Mouse (Mus musculus) neural tube, embryonic 14.5 days (tissue): ENCODE data around the gene Epas1. TPM values are rescaled to one million over a fixed set of nuclear protein-coding genes. Genes with fewer than 3 reads are reported as not detected.

ENCODE experiments used
- ATAC-seq: fragments of 200-750 bp; cut with Nextera tagmentation; 2 replicates; pipeline ENCODE4 v1.8.0; 2017; ENCODE audit warnings: low read depth, mild to moderate bottlenecking, moderate TSS enrichment, moderate library complexity
- H3K27ac ChIP-seq: fragments of 300-500 bp; sonication (generic); 2 replicates; pipeline ENCODE4 v1.5.1; 2014; ENCODE audit warnings: low read depth, mild to moderate bottlenecking, control low read depth, low read length, moderate library complexity, mixed read lengths
- H3K27me3 ChIP-seq: fragments of 300-500 bp; sonication (generic); 2 replicates; pipeline ENCODE4 v1.6.1; 2014; ENCODE audit warnings: low read length; ENCODE audit not compliant: control insufficient read depth, insufficient read depth
- H3K36me3 ChIP-seq: fragments of 300-500 bp; sonication (generic); 2 replicates; pipeline ENCODE4 v1.6.1; 2014; ENCODE audit warnings: low read length, mixed read lengths; ENCODE audit not compliant: control insufficient read depth, insufficient read depth
- H3K4me1 ChIP-seq: fragments of 300-500 bp; sonication (generic); 2 replicates; pipeline ENCODE4 v1.6.1; 2014; ENCODE audit warnings: low read length; ENCODE audit not compliant: control insufficient read depth, insufficient read depth
- H3K4me2 ChIP-seq: fragments of 300-500 bp; sonication (generic); 2 replicates; pipeline ENCODE4 v1.6.1; 2014; ENCODE audit warnings: mild to moderate bottlenecking, low read depth, low read length, control low read depth
- H3K4me3 ChIP-seq: fragments of 300-500 bp; sonication (generic); 2 replicates; pipeline ENCODE4 v1.5.1; 2014; ENCODE audit warnings: low read depth, low read length, control low read depth, mixed read lengths
- H3K9ac ChIP-seq: fragments of 300-500 bp; sonication (generic); replicated peaks from 2 replicates; pipeline ENCODE4 v1.6.1; 2014; ENCODE audit warnings: low read depth, mild to moderate bottlenecking, control low read depth, low read length, mixed read lengths
- H3K9me3 ChIP-seq: fragments of 300-500 bp; sonication (generic); 2 replicates; pipeline ENCODE4 v1.6.1; 2016; ENCODE audit warnings: low read length; ENCODE audit not compliant: control insufficient read depth
- WGBS: fragments of 180-500 bp; shearing (Covaris S2); extraction: QIAGEN DNeasy Blood & Tissue Kit; methylation state at CpG from one replicate; pipeline ENCODE4 v1.1.7; 2014; 5-methylcytosine and 5-hydroxymethylcytosine counted together
- polyA plus RNA-seq: library from polyadenylated mRNA; unstranded; fragments of >200 nt; fragmentation: Nextera tagmentation; extraction: Ambion mirVana; gene quantifications from 2 replicates; pipeline ENCODE4 v1.2.1, GENCODE M21; 2014

Epas1 gene
- polyA plus RNA-seq: 6.6 and 11.7 TPM in 2 replicates

DNA sequence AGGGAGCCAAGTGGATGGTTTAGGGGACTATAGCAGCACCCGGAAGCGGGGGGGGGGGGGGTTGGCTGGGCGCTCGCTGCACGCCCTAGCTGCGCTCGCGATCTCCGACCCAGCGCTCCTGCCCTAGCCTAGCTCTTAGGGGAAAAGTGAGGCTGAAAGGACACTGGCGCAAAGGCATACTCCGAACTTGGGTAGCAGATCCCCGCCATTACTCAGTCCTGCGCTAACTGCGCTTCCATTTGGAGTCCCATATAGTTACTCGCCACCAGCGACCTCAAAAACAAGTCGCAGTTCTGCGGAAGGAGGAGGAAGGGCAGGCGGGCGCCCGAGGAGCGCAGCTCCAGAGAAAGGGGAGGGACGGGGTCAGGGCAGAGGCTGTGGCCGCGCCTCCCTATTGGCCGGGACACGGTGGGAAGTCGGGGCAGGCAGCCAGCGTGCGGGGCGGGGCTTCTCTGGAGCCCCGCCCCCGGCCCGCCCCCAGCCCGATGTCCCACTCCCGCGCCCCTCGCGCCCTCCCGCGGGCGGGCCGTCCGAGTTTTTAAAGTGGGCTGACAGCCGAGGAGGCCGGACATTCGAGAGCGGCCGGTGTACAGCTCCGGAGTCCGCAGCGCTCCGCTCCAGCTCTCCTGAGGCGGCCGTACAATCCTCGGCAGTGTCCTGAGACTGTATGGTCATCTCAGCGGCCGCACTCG, at the start of gene Epas1:
TSS of gene Epas1 (plus strand) at position 571 of the 692 bp plus-strand sequence.
- H3K4me1 ChIP-seq: peaks cover 21% of the 10 kb centered on the region
- H3K9me3 ChIP-seq: no peaks in the 10 kb centered on the region
- no peak within 1 kb of the TSS for H3K27ac ChIP-seq
- peak within 1 kb of the TSS; percentile 91 for H3K4me2 ChIP-seq
- under 1% methylated on average over 54 of the region's 60 CpGs for WGBS
- H3K36me3 ChIP-seq: no peaks in the 10 kb centered on the region
- ATAC-seq: peak; percentile 90
- peak within 1 kb of the TSS; percentile 46 for H3K4me3 ChIP-seq
- H3K27me3 ChIP-seq: peaks cover 31% of the 10 kb centered on the region
- H3K9ac ChIP-seq: peak within 1 kb of the TSS; percentile 37

GRCm38 (mm10) chr17:86705236-86705635, 48.3 kb upstream of the Epas1 start:
- no peak overlapping the region for H3K4me3 ChIP-seq
- ATAC-seq: no peak
- H3K4me2 ChIP-seq: no peak overlapping the region
- WGBS: 89% methylated on average over 3 of the region's 3 CpGs
- no peaks in the 10 kb centered on the region for H3K9me3 ChIP-seq
- H3K27ac ChIP-seq: no peak overlapping the region
- no peaks in the 10 kb centered on the region for H3K4me1 ChIP-seq
- H3K9ac ChIP-seq: no peak overlapping the region
- H3K27me3 ChIP-seq: no peaks in the 10 kb centered on the region
- no peaks in the 10 kb centered on the region for H3K36me3 ChIP-seq

- ATAC-seq: no peak
- H3K27me3 ChIP-seq: no peaks in the 10 kb centered on the region
- no peak overlapping the region for H3K9ac ChIP-seq
- no peak overlapping the region for H3K27ac ChIP-seq
- WGBS: 79% methylated on average over 1 of the region's 1 CpGs
- no peak overlapping the region for H3K4me3 ChIP-seq
- no peaks in the 10 kb centered on the region for H3K36me3 ChIP-seq
- no peaks in the 10 kb centered on the region for H3K4me1 ChIP-seq
- H3K9me3 ChIP-seq: no peaks in the 10 kb centered on the region
- no peak overlapping the region for H3K4me2 ChIP-seq
Observed at GRCm38 (mm10) chr17:86706467-86706866, 47.0 kb upstream of the Epas1 start.

DNA sequence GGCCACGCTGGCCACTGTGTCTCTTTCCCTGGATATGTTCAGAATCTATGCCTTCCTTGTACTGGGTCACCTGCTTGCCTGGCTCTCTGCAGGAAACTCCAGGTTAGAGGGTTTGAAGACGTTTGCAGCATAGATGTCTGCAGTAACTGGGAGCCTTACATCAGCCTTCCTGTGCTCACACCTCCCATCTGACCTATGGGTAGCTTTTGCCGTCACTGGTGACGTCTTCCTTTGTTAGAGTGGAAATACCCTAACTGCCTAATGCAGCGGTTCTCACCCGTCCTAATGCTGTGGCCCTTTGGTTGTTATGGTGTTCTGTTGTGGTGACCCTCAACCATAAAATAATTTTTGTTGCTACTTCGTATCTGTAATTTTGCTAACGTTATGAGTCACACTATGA, 43.7 kb upstream of the Epas1 start:
- H3K9me3 ChIP-seq: no peaks in the 10 kb centered on the region
- no peaks in the 10 kb centered on the region for H3K27me3 ChIP-seq
- H3K4me2 ChIP-seq: no peak overlapping the region
- H3K9ac ChIP-seq: no peak overlapping the region
- ATAC-seq: no peak
- 87% methylated on average over 8 of the region's 8 CpGs for WGBS
- H3K36me3 ChIP-seq: no peaks in the 10 kb centered on the region
- no peak overlapping the region for H3K27ac ChIP-seq
- no peak overlapping the region for H3K4me3 ChIP-seq
- H3K4me1 ChIP-seq: no peaks in the 10 kb centered on the region

DNA sequence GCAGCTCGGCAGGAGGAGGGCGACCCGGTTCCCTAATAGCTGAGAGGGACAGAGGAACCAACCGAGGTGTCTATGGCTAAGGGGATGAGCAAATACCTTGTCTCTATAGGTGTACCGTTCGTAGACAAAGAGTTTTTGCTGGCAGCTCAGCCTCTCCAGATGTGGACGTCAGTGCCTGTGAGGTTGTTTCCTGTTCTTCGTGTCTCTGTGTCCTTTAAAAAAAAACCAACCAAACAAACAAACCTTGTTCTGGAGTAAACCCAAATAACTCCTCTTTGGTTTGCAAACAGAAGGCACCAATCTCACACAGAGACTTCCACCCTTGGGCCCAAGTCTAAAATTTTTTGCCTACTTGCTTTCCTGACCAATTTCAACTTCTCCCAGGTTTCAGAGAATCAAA, 43.1 kb upstream of the Epas1 start:
- no peaks in the 10 kb centered on the region for H3K27me3 ChIP-seq
- 87% methylated on average over 8 of the region's 8 CpGs for WGBS
- H3K9me3 ChIP-seq: no peaks in the 10 kb centered on the region
- no peak overlapping the region for H3K4me3 ChIP-seq
- H3K4me1 ChIP-seq: no peaks in the 10 kb centered on the region
- no peak for ATAC-seq
- no peak overlapping the region for H3K9ac ChIP-seq
- no peaks in the 10 kb centered on the region for H3K36me3 ChIP-seq
- no peak overlapping the region for H3K27ac ChIP-seq
- H3K4me2 ChIP-seq: no peak overlapping the region

DNA sequence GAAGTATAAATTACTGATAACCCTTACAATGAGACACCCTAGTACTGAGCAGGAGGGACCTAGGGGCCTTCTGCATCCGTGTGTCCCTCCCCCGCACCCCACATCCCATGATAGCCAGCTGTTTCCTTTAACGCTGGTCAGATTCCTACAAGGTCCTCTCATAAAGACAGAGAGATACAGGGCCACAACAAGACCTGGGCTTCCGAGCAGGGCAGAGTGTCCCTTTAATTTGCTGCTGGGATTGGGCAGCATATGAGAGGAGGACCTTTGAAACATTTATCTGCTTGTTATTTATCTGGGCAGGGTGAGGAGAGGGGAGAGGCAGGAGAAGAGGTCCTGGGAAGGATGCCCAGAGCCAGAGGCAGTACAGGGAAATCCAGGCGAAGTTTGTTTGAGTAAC, 41.6 kb upstream of the Epas1 start:
- Histone ChIP-seq H3K9me3 (no peaks in the 10 kb centered on the region), H3K9ac (no peak overlapping the region), H3K4me3 (no peak overlapping the region), H3K4me2 (no peak overlapping the region), H3K36me3 (no peaks in the 10 kb centered on the region), H3K27ac (no peak overlapping the region), H3K27me3 (no peaks in the 10 kb centered on the region), H3K4me1 (no peaks in the 10 kb centered on the region)
- ATAC-seq: no peak
- 80% methylated on average over 5 of the region's 5 CpGs for WGBS

GRCm38 (mm10) chr17:86712601-86713000, 40.9 kb upstream of the Epas1 start:
- H3K9ac ChIP-seq: no peak overlapping the region
- no peaks in the 10 kb centered on the region for H3K36me3 ChIP-seq
- ATAC-seq: no peak

DNA sequence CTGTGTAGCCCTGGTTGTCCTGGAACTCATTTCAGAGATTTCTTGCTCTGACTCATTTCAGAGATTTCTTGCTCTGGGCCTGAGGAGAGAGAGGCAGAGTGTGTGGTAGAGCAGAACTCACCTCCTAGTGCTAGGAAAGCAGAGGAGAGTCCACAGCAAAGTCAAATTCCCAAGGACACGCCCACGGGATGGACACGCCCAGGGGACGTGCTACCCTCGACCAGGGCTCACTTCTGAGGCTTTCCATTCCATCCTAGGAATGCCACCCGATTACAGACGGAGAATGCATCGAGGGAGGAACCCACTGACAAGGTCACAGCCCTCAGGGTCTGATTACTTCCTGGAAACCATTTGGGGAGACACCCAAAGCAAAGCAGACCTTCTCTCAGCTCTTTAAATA, 39.9 kb upstream of the Epas1 start:
- 18% methylated on average over 8 of the region's 8 CpGs for WGBS
- no peak overlapping the region for H3K4me3 ChIP-seq
- H3K9ac ChIP-seq: no peak overlapping the region
- H3K36me3 ChIP-seq: no peaks in the 10 kb centered on the region
- no peak for ATAC-seq
- H3K4me2 ChIP-seq: no peak overlapping the region
- H3K27ac ChIP-seq: no peak overlapping the region
- H3K9me3 ChIP-seq: no peaks in the 10 kb centered on the region
- no peaks in the 10 kb centered on the region for H3K27me3 ChIP-seq
- H3K4me1 ChIP-seq: no peaks in the 10 kb centered on the region

More at GRCm38 (mm10) chr17:86712601-86713000, 40.9 kb upstream of the Epas1 start:
- WGBS: 86% methylated on average over 8 of the region's 8 CpGs
- H3K4me3 ChIP-seq: no peak overlapping the region
- H3K4me1 ChIP-seq: no peaks in the 10 kb centered on the region
- no peak overlapping the region for H3K27ac ChIP-seq
- no peaks in the 10 kb centered on the region for H3K9me3 ChIP-seq
- no peaks in the 10 kb centered on the region for H3K27me3 ChIP-seq
- no peak overlapping the region for H3K4me2 ChIP-seq

GRCm38 (mm10) chr17:86724786-86725415, 28.6 kb upstream of the Epas1 start:
- no peak overlapping the region for H3K4me2 ChIP-seq
- no peaks in the 10 kb centered on the region for H3K4me1 ChIP-seq
- H3K27ac ChIP-seq: no peak overlapping the region
- WGBS: 68% methylated on average over 8 of the region's 8 CpGs
- H3K4me3 ChIP-seq: no peak overlapping the region
- H3K9ac ChIP-seq: no peak overlapping the region
- no peaks in the 10 kb centered on the region for H3K36me3 ChIP-seq
- no peaks in the 10 kb centered on the region for H3K27me3 ChIP-seq
- H3K9me3 ChIP-seq: no peaks in the 10 kb centered on the region
- ATAC-seq: no peak
